Comparison of ENCODE assay signal across 19 mouse cellular contexts in genomic region chr10:78347486-78347885, GRCm38 (mm10). TPM values are rescaled to one million over a fixed set of nuclear protein-coding genes. Genes with fewer than 3 reads are reported as not detected.
A peak's percentile ranks its signal among the peaks of the same experiment; 100 is the strongest.
DNase-seq lines count a peak whose midpoint lies in the region; ATAC-seq and TF ChIP-seq lines count a peak whose summit lies in the region.
"Had no signal": no experiment of that assay in that cellular context is flagged by ENCODE, and none has a peak within 500 bp of the region (broad histone marks: within the 10 kb centered on the region; RNA-seq: fewer than 3 reads in every experiment).

No protein-coding gene starts in this region.

- WGBS in liver, embryonic 12.5 days (ENCODE audit: insufficient replicate concordance) = 75% methylated on average over 6 of the region's 6 CpGs

- no peak overlapping the region for H3K4me2 ChIP-seq in liver, embryonic 12.5 days
- H3K4me2 ChIP-seq: embryonic facial prominence, embryonic 12.5 days; forebrain, embryonic 12.5 days; heart, embryonic 12.5 days had no signal

- no peaks in the 10 kb centered on the region for H3K9me3 ChIP-seq in liver, embryonic 12.5 days (replicated peaks)
- H3K9me3 ChIP-seq: embryonic facial prominence, embryonic 12.5 days; forebrain, embryonic 12.5 days; heart, embryonic 12.5 days had no signal

- H3K27me3 ChIP-seq in testis, adult 2 months (ENCODE audit: control insufficient read depth, insufficient read depth, low read length) = no peaks in the 10 kb centered on the region; the same call in 1 of the 2 replicates
- H3K27me3 ChIP-seq in liver, embryonic 12.5 days (replicated peaks) = peaks cover 50% of the 10 kb centered on the region
- H3K27me3 ChIP-seq: embryonic facial prominence, embryonic 12.5 days; forebrain, embryonic 12.5 days; heart, embryonic 12.5 days had no signal

- DNase-seq in testis, postnatal 10 days (ENCODE audit: low spot score) = no peak
- peak; percentile 84 for DNase-seq in kidney, adult 9 months
- peak; percentile 52 for DNase-seq in kidney, postnatal 10 days
- peak; percentile 18 to 33 for DNase-seq in kidney, postnatal 4 days
- no peak for DNase-seq in frontal cortex, postnatal 10 days (ENCODE audit: low spot score in 2 of 2)
- no peak for DNase-seq in cerebellum, postnatal 4 days (ENCODE audit: low spot score in 2 of 2)
- DNase-seq: adrenal gland, adult 2 months; adrenal gland, postnatal 25 days; cerebellum, adult 9-11 months; cerebellum, postnatal 36 days; gastrocnemius, postnatal 14 days; heart, adult 2 months; heart, postnatal 36 days had no signal

- no peak for TF ChIP-seq POLR2A in testis, adult 2 months (IDR thresholded peaks at IDR 0.05; ENCODE audit: control insufficient read depth, low read depth, low read length)

- peak overlapping the region; percentile 41 for H3K4me3 ChIP-seq in testis, adult 2 months (ENCODE audit: control insufficient read depth, low read depth, low read length)
- H3K4me3 ChIP-seq in liver, embryonic 12.5 days = no peak overlapping the region
- H3K4me3 ChIP-seq: embryonic facial prominence, embryonic 12.5 days; forebrain, embryonic 12.5 days; heart, adult 2 months; heart, embryonic 12.5 days had no signal

- no peak for ATAC-seq in liver, embryonic 12.5 days
- ATAC-seq: forebrain, embryonic 16.5 days had no signal

- H3K9ac ChIP-seq in liver, embryonic 12.5 days = no peak overlapping the region
- H3K9ac ChIP-seq: embryonic facial prominence, embryonic 12.5 days; forebrain, embryonic 12.5 days; heart, embryonic 12.5 days had no signal

- H3K27ac ChIP-seq in testis, adult 2 months (ENCODE audit: control insufficient read depth, insufficient read depth, low read depth, low read length) = no peak overlapping the region
- H3K27ac ChIP-seq in liver, embryonic 12.5 days = no peak overlapping the region
- H3K27ac ChIP-seq: embryonic facial prominence, embryonic 12.5 days; forebrain, embryonic 12.5 days; heart, adult 2 months had no signal

- no peak for TF ChIP-seq CTCF in testis, adult 2 months (IDR thresholded peaks at IDR 0.05; ENCODE audit: control insufficient read depth, insufficient read depth, insufficient replicate concordance, low read depth, low read length)

- no peaks in the 10 kb centered on the region; the same call in 1 of the 2 replicates for H3K36me3 ChIP-seq in testis, adult 2 months (ENCODE audit: control insufficient read depth, insufficient read depth, low read length)
- 0 out of 2 replicates have a peak, but pooled peaks cover 3% of the 10 kb centered on the region for H3K36me3 ChIP-seq in liver, embryonic 12.5 days
- H3K36me3 ChIP-seq: forebrain, embryonic 12.5 days had no signal

- peaks cover 12% of the 10 kb centered on the region for H3K4me1 ChIP-seq in testis, adult 2 months (ENCODE audit: control insufficient read depth, insufficient read depth, low read length)
- H3K4me1 ChIP-seq in liver, embryonic 12.5 days = peaks cover 22% of the 10 kb centered on the region

RNA-seq across cellular contexts. Expression of gene Agpat3, which starts 4.8 kb away (rescaled TPM):
- 1,109 and 1,110 TPM in 2 replicates for polyA plus RNA-seq in testis, adult 2 months (2012; rRNA removed)
- 25.3 and 25.7 TPM in 2 replicates for polyA plus RNA-seq in liver, embryonic 12.5 days (2016; fragmentation: Nextera tagmentation; extraction: Ambion mirVana)

Comparison
In these comparisons a context has a peak if more than half of its experiments do, and no peak if none do; other contexts are left out.
1. DNase-seq: peak in kidney, adult 9 months (single experiment), kidney, postnatal 10 days (single experiment) and kidney, postnatal 4 days (2 of 2); none in testis, postnatal 10 days (single experiment), frontal cortex, postnatal 10 days (0 of 2) and cerebellum, postnatal 4 days (0 of 2).
2. RNA of gene Agpat3, which starts 4.8 kb away (polyA plus RNA-seq): 1,109 to 1,110 TPM in testis, adult 2 months; 25.3 to 25.7 TPM in liver, embryonic 12.5 days; every median in the first group is over 10 times any median in the second.